Mouse (Mus musculus) ES-Bruce4 (cell line): ENCODE data around the gene Mtmr3.

ENCODE experiments used
- CTCF ChIP-seq: IDR thresholded peaks from one replicate; pipeline ENCODE4 v1.8.1; 2011; ENCODE audit warnings: low read depth, low read length
- EP300 ChIP-seq: IDR thresholded peaks from 2 replicates; pipeline ENCODE4 v1.6.1; 2011; ENCODE audit warnings: low read depth, low read length; ENCODE audit not compliant: insufficient read depth

GRCm38 (mm10) chr11:4636782-4637342, 42.2 kb upstream of the Mtmr3 start:
- TF ChIP-seq CTCF (no peak), EP300 (no peak)
